Mouse (Mus musculus) midbrain, postnatal 0 days (tissue): ENCODE data around the gene Spcs1. TPM values are rescaled to one million over a fixed set of nuclear protein-coding genes. Genes with fewer than 3 reads are reported as not detected.

Source experiments
- ATAC-seq: fragments of 200-750 bp; cut with Nextera tagmentation; 2 replicates; pipeline ENCODE4 v1.8.0; 2017; ENCODE audit warnings: moderate number of reproducible peaks, mild to moderate bottlenecking, moderate TSS enrichment, moderate library complexity; ENCODE audit not compliant: low FRiP score
- DNase-seq: peaks from one replicate; pipeline ENCODE4 v3.0.0-alpha.2; 2015; ENCODE audit warnings: low spot score
- H3K27ac ChIP-seq: fragments of 300-500 bp; sonication (generic); 2 replicates; pipeline ENCODE4 v1.5.1; 2014; ENCODE audit warnings: low read depth, mild to moderate bottlenecking, low read length, mixed read lengths
- H3K27me3 ChIP-seq: fragments of 300-500 bp; sonication (generic); 2 replicates; pipeline ENCODE4 v1.6.1; 2014; ENCODE audit warnings: low read length, control low read depth, mixed read lengths; ENCODE audit not compliant: insufficient read depth
- H3K36me3 ChIP-seq: fragments of 300-500 bp; sonication (generic); 2 replicates; pipeline ENCODE4 v1.6.1; 2014; ENCODE audit warnings: low read length, control low read depth, mixed read lengths; ENCODE audit not compliant: insufficient read depth
- H3K4me1 ChIP-seq: fragments of 300-500 bp; sonication (generic); 2 replicates; pipeline ENCODE4 v1.6.1; 2014; ENCODE audit warnings: mild to moderate bottlenecking, control low read depth, antibody characterized with exemption, low read length, mixed read lengths; ENCODE audit not compliant: insufficient read depth
- H3K4me2 ChIP-seq: fragments of 300-500 bp; sonication (generic); 2 replicates; pipeline ENCODE4 v1.6.1; 2014; ENCODE audit warnings: low read depth, mild to moderate bottlenecking, low read length, mixed read lengths; ENCODE audit not compliant: poor library complexity, severe bottlenecking
- H3K4me3 ChIP-seq: fragments of 300-500 bp; sonication (generic); 2 replicates; pipeline ENCODE4 v1.5.1; 2014; ENCODE audit warnings: low read depth, mild to moderate bottlenecking, low read length, moderate library complexity
- H3K9ac ChIP-seq: fragments of 300-500 bp; sonication (generic); replicated peaks from 2 replicates; pipeline ENCODE4 v1.6.1; 2014; ENCODE audit warnings: mild to moderate bottlenecking, low read length, moderate library complexity, mixed read lengths; ENCODE audit not compliant: poor library complexity, severe bottlenecking
- H3K9me3 ChIP-seq: fragments of 300-500 bp; sonication (generic); 2 replicates; pipeline ENCODE4 v1.6.1; 2016; ENCODE audit warnings: low read length, control low read depth
- CTCF ChIP-seq: IDR thresholded peaks from 2 replicates; pipeline ENCODE4 v1.5.1; 2016; ENCODE audit warnings: antibody characterized with exemption, mild to moderate bottlenecking
- WGBS: fragments of 180-500 bp; shearing (Covaris S2); extraction: QIAGEN DNeasy Blood & Tissue Kit; methylation state at CpG from one replicate; pipeline ENCODE4 v1.1.7; 2014; 5-methylcytosine and 5-hydroxymethylcytosine counted together
- polyA plus RNA-seq: library from polyadenylated mRNA; unstranded; fragments of >200 nt; fragmentation: Nextera tagmentation; extraction: Ambion mirVana; gene quantifications from 2 replicates; pipeline ENCODE4 v1.2.1, GENCODE M21; 2015
- total RNA-seq: library from RNA; depleted of rRNA; stranded (reverse); fragments of >200 nt; gene quantifications from 2 replicates; pipeline ENCODE4 v1.2.3, GENCODE M21; 2014

Spcs1 gene
- total and polyA plus RNA-seq, 2 experiments from 2014 or later = 256 to 415 TPM

DNA sequence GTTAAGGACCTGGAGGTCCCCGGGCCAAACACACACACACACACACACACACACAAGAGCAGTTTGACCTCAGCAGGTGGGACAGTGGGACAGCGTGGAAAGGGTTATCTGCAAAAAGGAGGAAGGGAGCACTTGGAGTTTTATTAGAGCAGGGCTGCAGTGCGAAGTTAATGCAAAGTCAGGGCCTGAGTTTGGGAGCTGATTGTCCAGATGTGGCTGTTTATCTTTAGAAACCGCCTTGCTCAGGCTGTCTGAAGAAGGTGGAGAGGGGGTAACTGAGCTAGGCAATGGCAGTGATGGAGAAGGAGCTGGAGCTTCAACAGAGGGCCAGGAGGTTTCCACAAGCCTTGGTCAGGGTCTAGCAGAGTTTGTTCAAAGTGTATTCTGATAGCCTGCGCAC is 5.3 kb upstream of the Spcs1 start:
- Histone ChIP-seq H3K4me1 (0 out of 2 replicates have a peak, but pooled peaks cover 3% of the 10 kb centered on the region), H3K4me3 (no peak overlapping the region), H3K9ac (no peak overlapping the region), H3K27ac (no peak overlapping the region), H3K36me3 (peaks cover 38% of the 10 kb centered on the region), H3K9me3 (no peaks in the 10 kb centered on the region), H3K27me3 (no peaks in the 10 kb centered on the region), H3K4me2 (no peak overlapping the region)
- no peak for TF ChIP-seq CTCF
- ATAC-seq (no peak), DNase-seq (no peak)
- WGBS = 86% methylated on average over 5 of the region's 5 CpGs

GRCm38 (mm10) chr14:31004527-31004926 is 3.1 kb upstream of the Spcs1 start:
- DNase-seq = no peak
- Histone ChIP-seq H3K9me3 (no peaks in the 10 kb centered on the region), H3K27me3 (no peaks in the 10 kb centered on the region), H3K4me2 (no peak overlapping the region), H3K9ac (no peak overlapping the region), H3K4me1 (0 out of 2 replicates have a peak, but pooled peaks cover 3% of the 10 kb centered on the region), H3K27ac (no peak overlapping the region), H3K36me3 (peaks cover 17% of the 10 kb centered on the region), H3K4me3 (no peak overlapping the region)
- no peak for ATAC-seq
- TF ChIP-seq CTCF = no peak
- 97% methylated on average over 2 of the region's 2 CpGs for WGBS

DNA sequence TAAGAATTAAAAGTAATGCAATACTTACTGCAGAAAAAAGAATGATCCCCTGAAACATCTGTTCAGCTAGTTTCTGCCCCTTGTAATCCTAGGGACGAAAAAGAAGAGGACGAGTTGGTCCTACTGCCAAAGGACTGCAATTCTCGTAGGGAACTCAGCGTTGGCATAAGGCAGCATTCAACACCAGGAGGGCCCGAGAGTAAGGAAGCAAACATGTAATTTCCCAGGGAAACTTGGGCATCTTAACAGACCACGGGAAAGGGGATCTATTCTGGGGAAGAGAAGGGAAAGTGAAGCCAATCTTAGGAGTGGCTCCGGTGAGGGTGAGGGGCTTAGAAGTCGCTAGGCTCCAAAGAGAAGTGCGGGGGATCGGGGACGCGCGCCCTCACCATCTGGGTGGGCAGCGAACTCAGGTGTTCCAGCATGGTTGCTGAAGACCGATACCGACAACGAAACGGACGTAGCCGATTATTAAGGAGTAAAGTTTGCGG is 611 bp downstream of the Spcs1 start:
- DNase-seq = peak; percentile 14
- Histone ChIP-seq H3K4me3 (peak overlapping the region; percentile 79), H3K9me3 (no peaks in the 10 kb centered on the region), H3K4me2 (peak overlapping the region; percentile 53), H3K27me3 (no peaks in the 10 kb centered on the region), H3K27ac (peak overlapping the region; percentile 86), H3K9ac (peak overlapping the region; percentile 83), H3K36me3 (no peaks in the 10 kb centered on the region), H3K4me1 (0 out of 2 replicates have a peak, but pooled peaks cover 3% of the 10 kb centered on the region)
- TF ChIP-seq CTCF = no peak
- no peak for ATAC-seq
- WGBS = under 1% methylated on average over 21 of the region's 21 CpGs

GRCm38 (mm10) chr14:31000356-31000755 is 1.1 kb downstream of the Spcs1 start:
- Histone ChIP-seq H3K4me2 (peak overlapping the region; percentile 53), H3K27ac (no peak overlapping the region), H3K4me3 (peak overlapping the region; percentile 79), H3K36me3 (no peaks in the 10 kb centered on the region), H3K27me3 (no peaks in the 10 kb centered on the region), H3K9me3 (no peaks in the 10 kb centered on the region), H3K4me1 (0 out of 2 replicates have a peak, but pooled peaks cover 3% of the 10 kb centered on the region), H3K9ac (peak overlapping the region; percentile 83; the same call in 1 of the 2 replicates)
- WGBS = 67% methylated on average over 10 of the region's 10 CpGs
- TF ChIP-seq CTCF = no peak
- DNase-seq = no peak
- ATAC-seq = no peak

DNA sequence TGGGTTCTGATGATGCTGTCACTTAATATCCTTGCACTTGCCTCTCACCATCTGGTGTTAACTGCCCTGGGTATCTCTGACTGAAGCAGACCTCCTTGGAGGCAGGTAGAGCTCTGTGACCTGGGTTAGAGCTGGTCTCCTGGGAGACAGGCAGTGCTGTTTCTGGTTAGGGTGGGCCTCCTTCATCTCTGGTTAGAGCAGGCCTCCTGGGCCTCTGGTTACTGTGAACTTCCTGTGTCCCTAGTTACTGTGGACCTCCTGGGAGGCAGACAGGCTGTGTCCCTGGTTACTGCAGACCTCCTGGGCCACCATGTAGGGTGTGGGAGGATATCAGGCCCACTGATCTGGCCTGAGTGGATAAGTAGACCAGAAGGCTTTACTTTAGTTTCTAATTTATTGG is 5.1 kb downstream of the Spcs1 start:
- H3K9me3 ChIP-seq = no peaks in the 10 kb centered on the region
- no peak for TF ChIP-seq CTCF
- no peak for ATAC-seq

DNA sequence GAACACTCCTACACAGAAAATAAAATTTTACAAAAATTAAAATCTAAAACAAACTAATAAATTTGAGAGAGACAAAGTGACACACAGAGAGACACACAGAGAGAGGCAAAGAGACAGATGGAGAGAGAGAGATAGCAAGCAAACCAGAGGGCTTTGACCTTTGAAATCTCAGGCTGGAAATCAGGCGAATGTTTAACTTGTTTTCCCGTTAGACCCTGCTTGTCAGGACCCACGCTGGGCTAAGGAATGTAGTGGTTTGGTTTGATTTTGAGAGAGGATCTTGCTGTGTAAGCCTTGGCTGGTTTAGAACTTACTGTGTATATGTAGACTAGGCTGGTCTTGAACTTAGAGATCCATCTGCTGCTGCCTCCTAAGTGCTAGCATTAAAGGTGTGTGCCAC is 25.2 kb downstream of the Spcs1 start:
- Histone ChIP-seq H3K9ac (no peak overlapping the region), H3K36me3 (peaks cover 37% of the 10 kb centered on the region), H3K4me1 (no peaks in the 10 kb centered on the region), H3K9me3 (no peaks in the 10 kb centered on the region), H3K27ac (no peak overlapping the region), H3K4me2 (no peak overlapping the region), H3K4me3 (no peak overlapping the region), H3K27me3 (no peaks in the 10 kb centered on the region)
- ATAC-seq (no peak), DNase-seq (no peak)
- TF ChIP-seq CTCF = no peak
- WGBS = 88% methylated on average over 3 of the region's 3 CpGs

More for the DNA sequence above, 5.1 kb downstream of the Spcs1 start:
- no peak overlapping the region for H3K9ac ChIP-seq
- no peak overlapping the region for H3K4me3 ChIP-seq
- no peaks in the 10 kb centered on the region for H3K4me1 ChIP-seq
- DNase-seq = no peak
- no peak overlapping the region for H3K4me2 ChIP-seq
- no peak overlapping the region for H3K27ac ChIP-seq
- no peaks in the 10 kb centered on the region for H3K27me3 ChIP-seq
- H3K36me3 ChIP-seq = no peaks in the 10 kb centered on the region
